Mouse (Mus musculus) embryonic fibroblast, embryonic 13.5 days (primary cell): Measurements from ENCODE around the gene Zfp428. TPM values are rescaled to one million over a fixed set of nuclear protein-coding genes. Genes with fewer than 3 reads are reported as not detected.
"Not testable (repeated sequence)": the region's sequence is repeated elsewhere in the genome, so short reads cannot be mapped to it uniquely, and the experiment has no call there.

Source experiments
- H3K27ac ChIP-seq: 2 replicates; pipeline ENCODE4 v1.5.1; 2012; ENCODE audit warnings: low read length, control low read depth, inconsistent platforms; ENCODE audit not compliant: insufficient read depth
- H3K4me1 ChIP-seq: 2 replicates; pipeline ENCODE4 v1.6.1; 2011; ENCODE audit warnings: low read length; ENCODE audit not compliant: control insufficient read depth, insufficient read depth
- H3K4me3 ChIP-seq: 2 replicates; pipeline ENCODE4 v1.5.1; 2011; ENCODE audit warnings: mild to moderate bottlenecking, control low read depth, low read length; ENCODE audit not compliant: insufficient read depth
- CTCF ChIP-seq: IDR thresholded peaks from 2 replicates; pipeline ENCODE4 v1.5.1; 2011; ENCODE audit warnings: mild to moderate bottlenecking, control low read depth, low read length, moderate library complexity, borderline replicate concordance; ENCODE audit not compliant: insufficient read depth
- POLR2A ChIP-seq: IDR thresholded peaks from 2 replicates; pipeline ENCODE4 v1.6.1; 2011; ENCODE audit warnings: low read depth, mild to moderate bottlenecking, control low read depth, low read length, moderate library complexity
- polyA plus RNA-seq: library from polyadenylated mRNA; stranded (reverse); fragments of >200 nt; gene quantifications from 2 replicates; pipeline ENCODE4 v1.2.4, GENCODE M21; 2011; ENCODE audit warnings: low read depth; ENCODE audit not compliant: missing spikeins, insufficient read length

Gene Zfp428
- polyA plus RNA-seq, 1 experiment: 8.9 TPM

- H3K4me1 ChIP-seq: peaks cover 4% of the 10 kb centered on the region; the same call in 1 of the 2 replicates
- TF ChIP-seq CTCF (no peak), POLR2A (no peak)
- H3K4me3 ChIP-seq: no peak overlapping the region
- no peak overlapping the region for H3K27ac ChIP-seq
Measured at GRCm38 (mm10) chr7:24480121-24480941, 26.5 kb upstream of the Zfp428 start.

- Histone ChIP-seq H3K4me3 (peak overlapping the region; percentile 44; the same call in 1 of the 2 replicates), H3K4me1 (peaks cover 4% of the 10 kb centered on the region; the same call in 1 of the 2 replicates), H3K27ac (no peak overlapping the region)
- TF ChIP-seq CTCF (no peak), POLR2A (no peak)
Measured at GRCm38 (mm10) chr7:24480986-24481473, 25.8 kb upstream of the Zfp428 start.

DNA sequence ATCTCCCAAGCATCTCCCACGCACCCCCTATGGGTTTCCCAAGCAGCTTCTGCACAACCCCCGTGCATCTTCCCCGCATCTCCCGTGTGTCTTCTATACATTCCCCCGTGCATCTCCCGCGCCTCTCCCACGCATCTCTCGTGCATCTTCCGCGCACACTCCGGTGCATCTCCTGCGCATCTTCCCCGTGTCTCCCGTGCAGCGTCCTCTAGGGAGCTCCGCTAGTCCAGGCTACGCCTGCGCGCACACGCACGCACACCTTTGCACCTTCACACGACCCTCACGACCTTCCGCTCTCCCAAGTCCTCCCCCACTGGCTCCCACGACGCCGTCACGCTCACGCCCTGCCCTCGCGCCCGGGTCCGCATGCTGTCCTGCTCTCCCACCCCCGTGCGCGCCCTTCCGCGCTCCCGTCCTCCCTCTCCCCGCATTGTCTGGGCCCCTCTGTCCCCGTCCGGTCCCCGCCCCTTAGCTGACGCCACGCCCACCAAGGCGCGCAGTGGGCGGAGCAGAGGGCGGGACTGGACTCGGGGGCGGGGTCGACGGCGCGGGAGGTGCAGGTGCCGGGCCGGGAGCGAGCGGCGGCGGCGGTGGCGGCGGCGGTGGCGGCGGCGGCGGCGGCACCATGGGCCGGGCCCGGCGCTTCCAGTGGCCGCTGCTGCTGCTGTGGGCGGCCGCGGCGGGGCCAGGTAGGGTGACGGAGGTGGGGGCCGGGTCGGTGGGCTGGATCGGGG lies 25.2 kb upstream of the Zfp428 start, which contains the start of gene Cadm4:
TSS of gene Cadm4 (plus strand) at position 550 of the 734 bp plus-strand sequence.
- peak within 1 kb of the TSS; percentile 44 for H3K4me3 ChIP-seq
- no peak within 1 kb of the TSS for H3K27ac ChIP-seq
- H3K4me1 ChIP-seq: peaks cover 4% of the 10 kb centered on the region; the same call in 1 of the 2 replicates
- no peak for TF ChIP-seq CTCF
- TF ChIP-seq POLR2A: no peak

DNA sequence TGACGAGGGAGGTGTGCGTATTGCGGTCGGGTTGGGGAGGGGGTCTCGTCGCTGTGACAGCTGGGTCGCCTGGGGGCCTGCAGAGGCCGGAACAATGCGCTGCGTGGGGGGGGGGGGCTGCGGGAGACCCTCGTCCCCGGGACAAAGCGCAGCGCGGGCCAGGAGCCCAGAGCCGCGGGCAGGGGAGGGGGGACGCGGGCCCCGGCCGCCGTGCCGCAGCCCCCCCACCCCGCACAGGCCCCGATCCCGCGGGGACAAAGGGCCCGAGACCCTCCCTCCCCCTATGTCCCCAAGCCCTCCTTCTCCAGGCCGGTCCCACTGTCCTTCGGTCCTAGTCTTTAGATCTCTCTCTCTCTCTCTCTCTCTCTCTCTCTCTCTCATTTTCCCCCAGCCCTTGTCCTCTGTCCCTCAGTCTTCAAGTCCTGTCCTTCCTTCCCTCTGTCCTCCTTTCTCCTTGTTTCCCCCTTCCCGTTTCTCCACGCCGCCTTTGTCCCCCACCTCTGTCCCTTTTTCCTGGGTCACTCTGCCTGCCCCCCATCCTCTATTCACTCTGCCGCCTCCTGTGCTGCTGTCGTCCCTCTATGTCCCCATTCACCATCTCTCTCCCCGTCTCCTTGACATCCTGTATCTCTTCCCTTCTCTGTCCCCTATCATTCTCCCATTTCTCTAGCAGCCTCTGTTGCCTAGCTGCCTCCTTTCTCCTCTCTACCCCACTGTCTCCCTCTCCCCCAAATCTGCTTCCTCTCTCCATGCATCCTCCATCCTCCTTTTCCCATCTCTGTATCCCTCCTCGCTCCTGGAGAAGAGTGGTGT lies 24.4 kb upstream of the Zfp428 start:
- TF ChIP-seq POLR2A (no peak), CTCF (no peak)
- Histone ChIP-seq H3K27ac (no peak overlapping the region), H3K4me1 (peaks cover 4% of the 10 kb centered on the region; the same call in 1 of the 2 replicates), H3K4me3 (peak overlapping the region; percentile 8; the same call in 1 of the 2 replicates)

- not testable (repeated sequence) for H3K27ac ChIP-seq, H3K4me3 ChIP-seq, H3K4me1 ChIP-seq
Measured at GRCm38 (mm10) chr7:24483291-24483690, 23.5 kb upstream of the Zfp428 start.

DNA sequence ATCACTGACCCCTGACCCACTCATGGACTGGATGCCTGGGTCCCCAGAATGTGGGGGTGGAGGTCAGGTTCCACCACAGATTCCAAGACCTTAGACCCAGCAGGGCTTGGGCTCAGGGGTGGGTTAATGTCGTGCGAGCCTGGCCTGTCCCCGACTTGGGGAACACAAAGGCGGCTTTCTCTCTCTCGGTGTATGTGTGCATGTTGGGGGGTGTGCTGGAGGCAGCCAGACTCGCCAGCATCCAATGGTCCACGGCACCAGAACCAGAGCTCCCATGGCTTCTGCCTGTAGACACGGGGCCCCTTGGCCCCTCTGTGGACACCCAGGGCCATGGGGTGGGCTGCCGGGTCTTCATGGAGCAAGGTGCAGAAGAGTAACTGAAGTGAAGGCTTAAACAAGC lies 21.3 kb upstream of the Zfp428 start:
- Histone ChIP-seq H3K4me1 (peaks cover 4% of the 10 kb centered on the region; the same call in 1 of the 2 replicates), H3K4me3 (no peak overlapping the region), H3K27ac (no peak overlapping the region)
- TF ChIP-seq POLR2A (no peak), CTCF (no peak)

GRCm38 (mm10) chr7:24486654-24487130 lies 20.1 kb upstream of the Zfp428 start:
- no peaks in the 10 kb centered on the region for H3K4me1 ChIP-seq
- no peak overlapping the region for H3K4me3 ChIP-seq
- no peak overlapping the region for H3K27ac ChIP-seq
- TF ChIP-seq CTCF (no peak), POLR2A (no peak)

- Histone ChIP-seq H3K4me1 (no peaks in the 10 kb centered on the region), H3K4me3 (no peak overlapping the region), H3K27ac (no peak overlapping the region)
- TF ChIP-seq POLR2A (no peak), CTCF (no peak)
Measured at GRCm38 (mm10) chr7:24487403-24487802, 19.4 kb upstream of the Zfp428 start.

- H3K4me3 ChIP-seq: no peak overlapping the region
- TF ChIP-seq CTCF (no peak), POLR2A (no peak)
- H3K27ac ChIP-seq: no peak overlapping the region
- H3K4me1 ChIP-seq: no peaks in the 10 kb centered on the region
Measured at GRCm38 (mm10) chr7:24488303-24488702, 18.5 kb upstream of the Zfp428 start.
